Mouse (Mus musculus) lung, adult 2 months (tissue): ENCODE results near the gene Gmds. TPM values are rescaled to one million over a fixed set of nuclear protein-coding genes. Genes with fewer than 3 reads are reported as not detected.

Experiments used
- DNase-seq: peaks from one replicate; pipeline ENCODE4 v3.0.0; 2022
- H3K4me1 ChIP-seq: fragments of 200-500 bp; 2 replicates; pipeline ENCODE4 v1.6.1; 2011; ENCODE audit warnings: low read length; ENCODE audit not compliant: control insufficient read depth, insufficient read depth
- H3K4me3 ChIP-seq: fragments of 200-500 bp; replicated peaks from 2 replicates; pipeline ENCODE3; 2011; ENCODE audit warnings: low read depth, mild to moderate bottlenecking, control low read depth, low read length; ENCODE audit errors: extremely low read depth
- CTCF ChIP-seq: fragments of 200-500 bp; IDR thresholded peaks from 2 replicates; pipeline ENCODE4 v1.5.1; 2011; ENCODE audit warnings: mild to moderate bottlenecking, low read length, control low read depth; ENCODE audit not compliant: insufficient read depth
- POLR2A ChIP-seq: fragments of 200-500 bp; IDR thresholded peaks from 2 replicates; pipeline ENCODE4 v1.6.1; 2011; ENCODE audit warnings: low read depth, mild to moderate bottlenecking, control low read depth, low read length, borderline replicate concordance; ENCODE audit errors: extremely low read depth
- WGBS: fragments of 180-500 bp; shearing (Covaris S2); methylation state at CpG from one replicate; pipeline ENCODE4 v1.1.7; 2018; 5-methylcytosine and 5-hydroxymethylcytosine counted together
- polyA plus RNA-seq: library from polyadenylated mRNA; depleted of rRNA; stranded (reverse); fragments of >200 nt; gene quantifications from 2 replicates; pipeline ENCODE4 v1.2.3, GENCODE M21; 2012

Gene Gmds
- polyA plus RNA-seq, 1 experiment = 16.0 TPM

DNA sequence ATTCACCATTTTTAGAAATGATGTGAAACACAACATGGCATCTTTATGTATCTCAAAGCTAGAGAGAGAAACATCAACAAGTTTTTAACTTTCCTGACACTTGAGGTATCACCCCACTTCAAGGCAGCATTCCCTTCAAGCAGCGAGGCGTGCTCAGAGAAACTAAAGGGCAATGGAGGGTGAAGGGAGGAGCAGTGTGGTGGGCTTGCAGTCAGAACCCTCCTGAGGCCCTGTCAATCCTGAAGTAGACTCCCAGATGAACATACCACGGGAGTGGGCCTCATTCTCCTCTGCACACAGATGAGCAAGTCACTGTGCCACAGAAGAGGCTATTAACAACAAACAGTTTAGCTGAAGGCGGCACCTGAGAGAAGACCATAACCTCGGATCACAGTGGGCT, 439.1 kb downstream of the Gmds start:
- DNase-seq = no peak
- Histone ChIP-seq H3K4me1 (no peaks in the 10 kb centered on the region), H3K4me3 (no peak overlapping the region)
- TF ChIP-seq POLR2A (no peak), CTCF (no peak)
- WGBS = 86% methylated on average over 5 of the region's 5 CpGs

DNA sequence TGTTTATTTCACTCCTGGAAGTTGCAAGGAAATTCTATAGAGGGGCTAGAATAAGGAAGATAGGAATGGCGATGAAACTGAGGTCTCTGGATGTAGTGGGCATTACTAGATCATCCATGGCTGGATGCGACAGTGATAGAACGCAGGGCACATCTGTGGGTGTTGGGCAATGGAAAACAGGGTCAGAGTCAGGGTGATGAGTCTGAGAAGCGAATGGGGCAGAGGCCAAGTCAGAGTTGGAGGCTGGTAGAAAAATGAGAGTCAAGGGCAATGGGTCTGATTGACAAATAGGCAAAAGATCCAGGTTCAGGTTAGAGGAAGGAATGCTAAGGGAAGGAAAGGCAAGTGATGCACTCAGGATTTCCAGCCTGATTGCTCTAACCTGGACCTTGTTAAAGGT, 441.0 kb downstream of the Gmds start:
- Histone ChIP-seq H3K4me3 (no peak overlapping the region), H3K4me1 (no peaks in the 10 kb centered on the region)
- TF ChIP-seq CTCF (no peak), POLR2A (no peak)
- 88% methylated on average over 4 of the region's 4 CpGs for WGBS
- DNase-seq = no peak

- TF ChIP-seq CTCF = no peak
- no peak for TF ChIP-seq POLR2A
- Histone ChIP-seq H3K4me1 (no peaks in the 10 kb centered on the region), H3K4me3 (no peak overlapping the region)
- DNase-seq = no peak
- WGBS = 88% methylated on average over 3 of the region's 3 CpGs
Measured at GRCm38 (mm10) chr13:31894511-31894910, 444.0 kb downstream of the Gmds start.

GRCm38 (mm10) chr13:31892913-31893514, 445.5 kb downstream of the Gmds start:
- no peak for DNase-seq

GRCm38 (mm10) chr13:31888500-31888899, 450.0 kb downstream of the Gmds start:
- no peaks in the 10 kb centered on the region for H3K4me1 ChIP-seq
- 80% methylated on average over 3 of the region's 3 CpGs for WGBS
- H3K4me3 ChIP-seq = no peak overlapping the region
- DNase-seq = no peak
- TF ChIP-seq CTCF = no peak
- TF ChIP-seq POLR2A = no peak

More at GRCm38 (mm10) chr13:31892913-31893514, 445.5 kb downstream of the Gmds start:
- no peak for TF ChIP-seq CTCF
- TF ChIP-seq POLR2A = no peak
- Histone ChIP-seq H3K4me3 (no peak overlapping the region), H3K4me1 (no peaks in the 10 kb centered on the region)
- 70% methylated on average over 2 of the region's 2 CpGs for WGBS

DNA sequence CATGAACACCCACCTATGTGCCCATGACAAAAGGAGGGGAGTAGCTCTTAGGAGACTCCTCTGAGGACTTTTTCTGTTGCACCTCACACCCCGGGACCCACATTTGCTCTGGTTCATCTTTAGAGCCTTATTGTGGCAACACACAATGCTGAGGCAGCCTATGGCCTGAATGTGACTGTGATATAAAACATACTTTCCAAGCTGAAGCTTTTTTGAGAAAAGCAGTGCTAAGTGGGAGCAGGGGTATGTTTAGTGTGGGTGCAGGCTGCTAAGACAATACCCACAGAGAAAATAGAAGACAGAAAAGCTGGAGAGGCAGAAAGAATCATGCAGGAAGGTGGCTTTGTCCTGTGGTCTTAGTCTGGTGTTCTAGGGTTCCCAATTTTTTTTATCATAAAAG, 452.8 kb downstream of the Gmds start:
- Histone ChIP-seq H3K4me1 (no peaks in the 10 kb centered on the region), H3K4me3 (no peak overlapping the region)
- TF ChIP-seq POLR2A (no peak), CTCF (no peak)
- no peak for DNase-seq
- WGBS = 72% methylated on average over 1 of the region's 1 CpGs

DNA sequence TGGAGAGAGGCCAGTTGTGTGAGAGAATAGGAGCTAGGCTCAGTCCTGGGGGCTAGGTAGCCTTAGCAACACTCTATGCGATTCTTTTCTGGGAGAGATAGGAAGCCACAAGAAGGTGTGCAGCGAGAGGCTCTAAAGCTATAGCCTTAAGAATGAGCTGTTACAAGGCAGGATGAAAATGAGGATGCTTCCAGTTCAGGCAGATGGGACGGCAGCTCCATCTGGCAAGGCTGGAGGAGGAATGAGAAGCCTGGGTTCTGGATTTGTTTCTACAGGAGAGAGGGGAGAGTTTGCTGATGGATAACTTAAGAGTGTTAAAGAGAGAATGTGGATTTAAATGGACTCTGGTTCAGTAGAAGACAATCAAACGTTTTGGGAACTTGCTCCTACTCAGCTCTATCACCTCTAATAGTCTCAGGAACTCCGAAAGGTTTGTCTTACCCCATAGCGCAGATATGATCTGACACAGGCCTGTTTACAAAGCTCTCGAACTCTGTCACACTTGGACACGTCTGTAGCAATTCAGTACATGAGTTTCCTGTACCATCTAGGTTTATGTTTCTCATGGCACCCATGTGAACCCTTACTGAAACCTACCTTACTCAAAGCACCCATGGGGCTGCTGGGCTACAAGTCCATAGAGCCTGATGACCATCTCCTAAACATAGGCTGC, 459.6 kb downstream of the Gmds start:
- no peak for TF ChIP-seq POLR2A
- no peak for TF ChIP-seq CTCF

GRCm38 (mm10) chr13:31877061-31877460, 461.5 kb downstream of the Gmds start:
- peak; percentile 13 for DNase-seq
- WGBS = 34% methylated on average over 4 of the region's 4 CpGs
- TF ChIP-seq POLR2A (no peak), CTCF (no peak)

More for the DNA sequence above, 459.6 kb downstream of the Gmds start:
- H3K4me1 ChIP-seq = no peaks in the 10 kb centered on the region
- 81% methylated on average over 8 of the region's 8 CpGs for WGBS
- H3K4me3 ChIP-seq = no peak overlapping the region
- DNase-seq = no peak

DNA sequence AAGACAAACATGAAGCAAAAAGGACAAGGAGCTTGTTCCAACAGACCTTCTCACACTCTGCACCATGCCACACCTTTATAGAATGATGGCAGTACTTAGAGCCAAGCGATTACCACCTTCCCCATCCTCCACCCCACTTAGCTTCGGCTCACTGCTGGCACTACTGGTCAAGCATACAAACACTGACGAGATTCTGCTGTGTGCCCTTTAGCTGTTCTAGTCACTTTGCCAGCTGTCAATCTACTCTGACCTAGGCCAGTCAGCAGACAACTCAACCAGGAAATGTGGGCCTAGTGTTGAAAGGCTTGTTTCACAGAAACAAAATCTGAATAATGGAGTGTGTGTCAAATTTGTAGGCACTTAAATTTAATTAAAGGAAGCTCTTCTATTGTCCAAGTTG, 464.1 kb downstream of the Gmds start:
- TF ChIP-seq POLR2A = no peak
- TF ChIP-seq CTCF = no peak

More at GRCm38 (mm10) chr13:31877061-31877460, 461.5 kb downstream of the Gmds start:
- H3K4me1 ChIP-seq = no peaks in the 10 kb centered on the region
- no peak overlapping the region for H3K4me3 ChIP-seq

DNA sequence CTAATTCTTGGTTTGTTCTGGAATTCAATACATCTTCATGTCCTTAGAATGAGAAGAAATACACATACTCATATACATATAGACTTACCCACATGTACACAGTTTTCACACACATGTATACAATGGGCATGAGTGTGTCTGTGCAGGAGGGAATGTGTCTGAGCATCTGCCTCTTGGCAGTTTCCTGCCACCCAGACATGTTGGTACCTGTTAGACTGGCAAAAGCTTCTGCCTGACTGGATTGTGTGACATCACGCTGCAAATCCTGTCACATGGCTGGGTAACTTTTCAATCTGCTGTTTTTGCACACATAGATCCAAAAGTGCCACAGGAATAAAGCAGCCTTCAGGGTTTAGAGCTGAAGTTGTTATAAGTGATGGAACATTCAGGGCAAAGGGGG, 465.3 kb downstream of the Gmds start:
- no peak overlapping the region for H3K4me3 ChIP-seq
- DNase-seq = no peak
- 94% methylated on average over 1 of the region's 1 CpGs for WGBS
- no peaks in the 10 kb centered on the region for H3K4me1 ChIP-seq
- no peak for TF ChIP-seq CTCF
- no peak for TF ChIP-seq POLR2A

More for the DNA sequence above, 464.1 kb downstream of the Gmds start:
- H3K4me1 ChIP-seq = no peaks in the 10 kb centered on the region
- DNase-seq = no peak
- 69% methylated on average over 3 of the region's 3 CpGs for WGBS
- H3K4me3 ChIP-seq = no peak overlapping the region
